Mouse (Mus musculus) stomach, postnatal 0 days (tissue): ENCODE data around the gene Rbm14. TPM values are rescaled to one million over a fixed set of nuclear protein-coding genes. Genes with fewer than 3 reads are reported as not detected.
"Not testable (repeated sequence)": the region's sequence is repeated elsewhere in the genome, so short reads cannot be mapped to it uniquely, and the experiment has no call there.

ENCODE experiments used
- ATAC-seq: fragments of 200-750 bp; cut with Nextera tagmentation; 2 replicates; pipeline ENCODE4 v1.8.0; 2017; ENCODE audit not compliant: low FRiP score, low TSS enrichment
- DNase-seq: peaks from one replicate; pipeline ENCODE4 v3.0.0-alpha.2; 2016; ENCODE audit warnings: low spot score
- H3K27ac ChIP-seq: fragments of 300-500 bp; sonication (generic); replicated peaks from 2 replicates; pipeline ENCODE4 v1.5.1; 2014; ENCODE audit warnings: mild to moderate bottlenecking, control low read depth
- H3K27me3 ChIP-seq: fragments of 300-500 bp; sonication (generic); 2 replicates; pipeline ENCODE4 v1.6.1; 2014; ENCODE audit warnings: low read length; ENCODE audit not compliant: control insufficient read depth, insufficient read depth
- H3K36me3 ChIP-seq: fragments of 300-500 bp; sonication (generic); 2 replicates; pipeline ENCODE4 v1.6.1; 2014; ENCODE audit warnings: low read length, mixed read lengths; ENCODE audit not compliant: control insufficient read depth, insufficient read depth
- H3K4me1 ChIP-seq: fragments of 300-500 bp; sonication (generic); replicated peaks from 2 replicates; pipeline ENCODE4 v1.6.1; 2014; ENCODE audit warnings: antibody characterized with exemption; ENCODE audit not compliant: control insufficient read depth, insufficient read depth
- H3K4me2 ChIP-seq: fragments of 300-500 bp; sonication (generic); replicated peaks from 2 replicates; pipeline ENCODE4 v1.6.1; 2014; ENCODE audit warnings: low read depth, mild to moderate bottlenecking, control low read depth, moderate library complexity
- H3K4me3 ChIP-seq: fragments of 300-500 bp; sonication (generic); 2 replicates; pipeline ENCODE4 v1.5.1; 2014; ENCODE audit warnings: low read depth, low read length, control low read depth
- H3K9ac ChIP-seq: fragments of 300-500 bp; sonication (generic); 2 replicates; pipeline ENCODE4 v1.6.1; 2014; ENCODE audit warnings: mild to moderate bottlenecking, low read length, control low read depth, mixed read lengths
- H3K9me3 ChIP-seq: fragments of 300-500 bp; sonication (generic); 2 replicates; pipeline ENCODE4 v1.6.1; 2016; ENCODE audit warnings: low read length; ENCODE audit not compliant: control insufficient read depth
- CTCF ChIP-seq: IDR thresholded peaks from 2 replicates; pipeline ENCODE4 v1.5.1; 2016; ENCODE audit warnings: antibody characterized with exemption, low read depth, mild to moderate bottlenecking, moderate library complexity
- EP300 ChIP-seq: optimal IDR thresholded peaks from 2 replicates; pipeline ENCODE3; 2016; ENCODE audit warnings: antibody characterized with exemption
- WGBS: fragments of 180-500 bp; shearing (Covaris S2); extraction: QIAGEN DNeasy Blood & Tissue Kit; methylation state at CpG from one replicate; pipeline ENCODE4 v1.1.7; 2014; 5-methylcytosine and 5-hydroxymethylcytosine counted together
- polyA plus RNA-seq: library from polyadenylated mRNA; unstranded; fragments of >200 nt; fragmentation: Nextera tagmentation; extraction: Ambion mirVana; gene quantifications from 2 replicates; pipeline ENCODE4 v1.2.1, GENCODE M21; 2015

Rbm14 gene
- polyA plus RNA-seq, 1 experiment from 2014 or later = 24.2 TPM

- no peaks in the 10 kb centered on the region for H3K9me3 ChIP-seq
- no peaks in the 10 kb centered on the region for H3K4me1 ChIP-seq
- H3K27me3 ChIP-seq = no peaks in the 10 kb centered on the region
- WGBS = 45% methylated on average over 16 of the region's 16 CpGs
- no peak overlapping the region for H3K4me2 ChIP-seq
- TF ChIP-seq CTCF (no peak), EP300 (no peak)
- DNase-seq (peak; percentile 87), ATAC-seq (peak; percentile 89)
- H3K36me3 ChIP-seq = peaks cover 8% of the 10 kb centered on the region; the same call in 1 of the 2 replicates
- H3K4me3 ChIP-seq = no peak overlapping the region
- no peak overlapping the region for H3K9ac ChIP-seq
- H3K27ac ChIP-seq = peak overlapping the region; percentile 63
Observed at GRCm38 (mm10) chr19:4828444-4829114, 17.1 kb upstream of the Rbm14 start.

DNA sequence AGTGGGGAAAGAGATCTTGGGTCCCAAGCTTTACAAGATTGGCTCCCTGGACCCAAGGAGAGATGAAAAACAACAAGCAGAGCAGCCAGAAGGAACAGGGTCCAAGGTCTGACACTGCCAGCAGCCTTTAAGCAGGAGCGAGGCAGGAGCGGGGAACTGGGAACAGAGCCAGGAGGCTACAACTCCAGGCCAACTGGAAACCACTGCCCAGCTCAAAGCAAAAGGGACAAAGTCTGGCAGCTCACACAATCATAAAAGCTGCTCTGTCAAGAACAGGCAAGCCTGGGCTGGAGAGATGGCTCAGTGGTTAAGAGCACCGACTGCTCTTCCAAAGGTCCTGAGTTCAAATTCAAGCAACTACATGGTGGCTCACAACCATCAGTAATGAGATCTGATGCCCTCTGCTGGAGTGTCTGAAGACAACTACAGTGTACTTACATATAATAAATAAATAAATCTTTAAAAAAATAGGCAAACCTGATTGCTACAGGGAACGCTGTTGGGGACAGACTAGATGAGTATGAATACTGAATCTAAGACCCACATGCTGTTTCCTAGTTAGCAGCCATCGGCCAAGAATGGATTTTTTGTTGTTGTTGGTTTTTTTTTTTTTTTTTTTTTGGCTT, 9.4 kb upstream of the Rbm14 start:
- no peak for TF ChIP-seq EP300
- peak; percentile 56 for TF ChIP-seq CTCF
- WGBS = 39% methylated on average over 5 of the region's 5 CpGs
- Histone ChIP-seq H3K9ac (no peak overlapping the region), H3K9me3 (no peaks in the 10 kb centered on the region), H3K27ac (no peak overlapping the region), H3K27me3 (no peaks in the 10 kb centered on the region), H3K36me3 (peaks cover 6% of the 10 kb centered on the region; the same call in 1 of the 2 replicates), H3K4me1 (no peaks in the 10 kb centered on the region), H3K4me2 (no peak overlapping the region), H3K4me3 (no peak overlapping the region)
- DNase-seq = peak; percentile 88
- peak; percentile 75 for ATAC-seq

- no peak for TF ChIP-seq EP300
- TF ChIP-seq CTCF = no peak
- 22% methylated on average over 1 of the region's 1 CpGs for WGBS
- H3K27ac ChIP-seq = peak overlapping the region; percentile 71
- H3K27me3 ChIP-seq = no peaks in the 10 kb centered on the region
- no peak overlapping the region for H3K4me3 ChIP-seq
- H3K36me3 ChIP-seq = no peaks in the 10 kb centered on the region
- no peak overlapping the region for H3K4me2 ChIP-seq
- DNase-seq (peak; percentile 58), ATAC-seq (peak; percentile 91)
- no peaks in the 10 kb centered on the region for H3K9me3 ChIP-seq
- no peak overlapping the region for H3K9ac ChIP-seq
- no peaks in the 10 kb centered on the region for H3K4me1 ChIP-seq
Observed at GRCm38 (mm10) chr19:4817182-4817835, 5.9 kb upstream of the Rbm14 start.

- 84% methylated on average over 5 of the region's 6 CpGs for WGBS
- H3K4me3 ChIP-seq = no peak overlapping the region
Observed at GRCm38 (mm10) chr19:4813015-4813414, 1.6 kb upstream of the Rbm14 start.

DNA sequence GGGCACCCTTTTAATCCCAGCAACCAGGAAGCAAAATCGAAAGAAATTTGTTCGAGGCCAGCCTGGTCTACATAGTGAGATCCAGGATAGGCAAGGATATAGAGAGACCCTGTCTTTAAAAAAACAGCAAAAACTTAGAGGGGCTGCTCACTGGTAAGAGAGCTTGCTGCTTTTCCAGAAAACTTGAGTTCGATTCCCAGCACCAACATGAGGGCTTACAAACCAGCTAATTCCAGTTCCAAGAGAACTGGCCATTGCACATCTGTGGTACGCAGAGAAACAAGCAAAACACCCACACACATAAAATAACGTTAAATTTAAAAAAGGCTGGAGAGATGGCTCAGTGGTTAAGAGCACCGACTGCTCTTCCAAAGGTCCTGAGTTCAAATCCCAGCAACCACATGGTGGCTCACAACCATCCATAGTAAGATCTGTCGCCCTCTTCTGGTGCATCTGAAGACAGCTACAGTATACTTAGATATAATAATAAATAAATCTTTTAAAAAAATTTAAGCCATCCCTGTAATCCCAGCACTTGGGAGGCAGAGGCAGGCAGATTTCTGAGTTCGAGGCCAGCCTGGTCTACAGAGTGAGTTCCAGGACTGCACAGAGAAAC, 1.0 kb upstream of the Rbm14 start:
- H3K27me3 ChIP-seq, H3K36me3 ChIP-seq, DNase-seq, H3K4me1 ChIP-seq, H3K9me3 ChIP-seq, ATAC-seq: not testable (repeated sequence)
- Histone ChIP-seq H3K9ac (peak overlapping the region; percentile 67), H3K27ac (peak overlapping the region; percentile 95), H3K4me2 (peak overlapping the region; percentile 56), H3K4me3 (peak overlapping the region; percentile 80)
- TF ChIP-seq CTCF = peak; percentile 47
- WGBS = 71% methylated on average over 8 of the region's 8 CpGs

More at GRCm38 (mm10) chr19:4813015-4813414, 1.6 kb upstream of the Rbm14 start:
- H3K27me3 ChIP-seq = no peaks in the 10 kb centered on the region
- H3K4me2 ChIP-seq = no peak overlapping the region
- no peak overlapping the region for H3K27ac ChIP-seq
- no peak overlapping the region for H3K9ac ChIP-seq
- TF ChIP-seq EP300 (no peak), CTCF (peak; percentile 58)
- no peaks in the 10 kb centered on the region for H3K9me3 ChIP-seq
- DNase-seq = peak; percentile 58
- no peaks in the 10 kb centered on the region for H3K36me3 ChIP-seq
- no peak for ATAC-seq
- H3K4me1 ChIP-seq = no peaks in the 10 kb centered on the region; the same call in 1 of the 2 replicates
